Mouse (Mus musculus): ENCODE results near the gene Acyp1.

The Acyp1 gene

DNA sequence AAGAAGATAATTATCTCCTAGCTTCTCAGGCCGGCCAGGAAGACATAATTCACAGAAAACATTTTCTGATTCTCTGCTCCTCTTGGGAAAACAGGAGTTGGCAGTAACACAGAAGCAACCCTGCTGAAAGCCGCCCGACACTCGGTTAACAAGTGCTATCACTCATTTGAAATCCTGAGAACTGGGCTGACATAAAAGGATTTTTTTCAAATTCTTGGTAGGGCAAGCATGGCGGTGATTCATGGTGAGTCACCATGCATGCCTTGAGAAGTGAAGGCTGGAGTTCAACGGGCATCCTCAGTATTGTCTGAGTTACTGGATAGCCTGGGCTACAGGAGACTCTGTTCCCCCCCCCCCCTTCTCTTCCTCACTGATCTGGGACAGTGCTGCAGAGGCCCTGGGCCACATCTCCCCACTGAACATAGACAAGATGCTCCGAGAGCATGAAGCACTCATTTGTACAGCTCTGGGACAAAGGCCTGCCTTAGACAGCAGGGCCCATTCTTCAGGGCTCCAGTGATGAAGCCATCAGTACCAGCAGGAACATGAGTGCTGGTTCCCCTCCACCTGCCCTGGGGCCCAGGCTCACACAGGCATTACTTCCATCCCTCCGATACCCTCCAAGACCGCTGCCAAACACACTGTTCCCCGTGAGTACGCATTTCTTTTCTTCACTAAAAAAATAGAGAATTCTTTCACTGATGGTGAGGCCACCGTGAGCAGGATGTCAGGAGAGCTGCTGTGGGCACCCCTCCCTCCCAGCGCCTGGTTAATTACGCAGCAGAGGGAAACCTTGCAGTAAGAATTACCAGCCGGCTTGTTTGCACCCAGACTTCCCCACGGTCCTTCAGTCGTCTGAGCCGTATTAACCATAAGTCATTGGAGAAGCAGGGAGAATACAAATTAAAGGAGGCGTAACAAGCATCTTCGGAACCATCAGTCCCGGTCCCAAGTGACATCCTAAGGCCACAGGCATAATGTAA is 54.6 kb downstream of the Acyp1 start:
- peak; percentile 37 for DNase-seq (ENCODE audit: low read depth, low spot score)

DNA sequence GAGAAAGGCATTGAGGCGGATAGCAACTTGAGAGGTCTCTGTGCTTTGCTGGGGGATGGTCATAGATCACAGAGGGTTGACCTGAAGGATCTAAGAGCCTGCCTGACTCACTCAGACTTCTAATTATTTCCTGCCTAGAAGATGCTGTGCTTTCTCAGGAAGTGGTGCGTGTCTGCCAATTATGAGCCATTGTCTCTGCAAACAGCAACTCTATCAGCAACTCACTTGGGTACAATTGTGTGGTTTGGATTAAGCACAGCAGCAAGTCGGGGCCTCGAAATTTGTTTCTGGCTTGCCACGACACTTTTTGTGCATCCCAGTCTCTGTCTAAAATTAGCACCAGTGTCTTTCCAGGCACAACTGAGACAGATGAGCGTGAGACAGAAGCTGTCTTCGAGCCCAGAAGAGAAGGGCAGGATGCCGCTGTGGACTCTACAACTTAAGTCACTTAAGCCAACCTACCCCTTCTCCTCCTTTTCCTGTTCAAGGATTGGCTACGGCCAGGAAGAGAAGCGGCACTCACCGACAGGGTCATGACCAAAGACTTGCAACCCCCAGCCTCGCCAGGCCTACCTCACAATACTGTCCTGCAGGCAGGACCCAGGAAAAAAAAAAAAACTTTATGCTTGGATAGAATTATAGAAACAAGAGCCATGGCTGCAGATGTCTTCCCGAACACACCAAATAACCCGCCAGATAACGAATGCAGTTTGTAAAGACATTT is 60.2 kb downstream of the Acyp1 start:
- peak; percentile 53 for DNase-seq (ENCODE audit: low read depth, low spot score)

DNA sequence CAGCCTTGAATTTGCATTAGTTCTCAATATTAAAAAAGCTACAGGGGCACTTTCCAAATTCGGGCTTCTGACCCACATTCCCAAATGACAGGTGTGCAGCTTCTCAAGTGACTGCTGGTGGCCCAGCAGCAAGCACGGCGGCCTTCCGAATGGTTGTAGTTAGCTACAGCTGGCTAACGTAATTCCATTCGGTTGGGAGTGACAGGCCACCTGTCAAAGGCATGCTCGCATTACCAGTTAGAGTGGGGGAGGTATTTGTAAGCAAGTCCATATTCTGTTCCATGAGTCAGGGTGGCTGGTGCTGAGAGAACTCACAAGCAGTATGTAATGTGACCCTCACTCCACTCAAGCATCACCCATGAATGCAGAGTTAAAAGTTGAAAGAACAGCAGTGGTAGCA is 61.0 kb downstream of the Acyp1 start:
- peak; percentile 20 for DNase-seq (ENCODE audit: low read depth, low spot score)

Data from brain, adult 2 months (tissue).